Comparison of ENCODE assay signal across 11 mouse cellular contexts in genomic region chr4:103839541-103839940, GRCm38 (mm10).
DNase-seq lines count a peak whose midpoint lies in the region.
"Had no signal": no experiment of that assay in that cellular context is flagged by ENCODE, and none has a peak within 500 bp of the region (broad histone marks: within the 10 kb centered on the region; RNA-seq: fewer than 3 reads in every experiment).

No protein-coding gene starts in this region.

- peak; percentile 10 to 19 for DNase-seq in cerebellum, postnatal 14 days
- no peak for DNase-seq in cerebellum, adult 11 months
- DNase-seq in kidney, adult 9 months = peak; percentile 14
- DNase-seq in kidney, postnatal 14 days = no peak
- peak; percentile 16 for DNase-seq in adrenal gland, adult 8-10 months
- peak; percentile 24 for DNase-seq in adrenal gland, postnatal 25 days
- no peak for DNase-seq in testis, postnatal 14 days (ENCODE audit: low spot score)
- DNase-seq in thymus, postnatal 10 days (ENCODE audit: low spot score in 2 of 2) = no peak
- DNase-seq: cerebellum, adult 9-10 months; gastrocnemius, adult 2 months; gastrocnemius, postnatal 25 days had no signal

Comparison
In these comparisons a context has a peak if more than half of its experiments do, and no peak if none do; other contexts are left out.
1. DNase-seq: peak in cerebellum, postnatal 14 days (2 of 2), kidney, adult 9 months (single experiment), adrenal gland, adult 8-10 months (single experiment) and adrenal gland, postnatal 25 days (single experiment); none in cerebellum, adult 11 months (single experiment), kidney, postnatal 14 days (single experiment), testis, postnatal 14 days (single experiment) and thymus, postnatal 10 days (0 of 2).